Mouse (Mus musculus) liver, embryonic 13.5 days (tissue): ENCODE results near the gene Sct. TPM values are rescaled to one million over a fixed set of nuclear protein-coding genes. Genes with fewer than 3 reads are reported as not detected.

Experiments
- ATAC-seq: fragments of 200-750 bp; cut with Nextera tagmentation; 2 replicates; pipeline ENCODE4 v1.8.0; 2017; ENCODE audit warnings: low read depth, mild to moderate bottlenecking, moderate number of reproducible peaks, moderate library complexity
- DNase-seq: peaks from one replicate; pipeline ENCODE4 v3.0.0; 2022
- H3K27ac ChIP-seq: fragments of 300-500 bp; sonication (generic); 2 replicates; pipeline ENCODE4 v1.5.1; 2015; ENCODE audit warnings: moderate library complexity, mild to moderate bottlenecking, inconsistent platforms
- H3K27me3 ChIP-seq: fragments of 300-500 bp; sonication (generic); 2 replicates; pipeline ENCODE4 v1.6.1; 2015; ENCODE audit warnings: mild to moderate bottlenecking, inconsistent platforms
- H3K36me3 ChIP-seq: fragments of 300-500 bp; sonication (generic); 2 replicates; pipeline ENCODE4 v1.6.1; 2015; ENCODE audit warnings: mild to moderate bottlenecking, inconsistent platforms
- H3K4me1 ChIP-seq: fragments of 300-500 bp; sonication (generic); replicated peaks from 2 replicates; pipeline ENCODE4 v1.6.1; 2015; ENCODE audit warnings: inconsistent platforms
- H3K4me2 ChIP-seq: fragments of 300-500 bp; sonication (generic); 2 replicates; pipeline ENCODE4 v1.6.1; 2015; ENCODE audit warnings: inconsistent platforms, mild to moderate bottlenecking, moderate library complexity
- H3K4me3 ChIP-seq: fragments of 300-500 bp; sonication (generic); replicated peaks from 2 replicates; pipeline ENCODE4 v1.5.1; 2015; ENCODE audit warnings: mild to moderate bottlenecking, inconsistent platforms
- H3K9ac ChIP-seq: fragments of 300-500 bp; sonication (generic); 2 replicates; pipeline ENCODE4 v1.6.1; 2015; ENCODE audit warnings: mild to moderate bottlenecking, inconsistent platforms
- H3K9me3 ChIP-seq: fragments of 300-500 bp; sonication (generic); replicated peaks from 2 replicates; pipeline ENCODE4 v1.6.1; 2016; ENCODE audit warnings: inconsistent platforms
- WGBS: fragments of 180-500 bp; shearing (Covaris S2); methylation state at CpG from one replicate; pipeline ENCODE4 v1.1.7; 2015; ENCODE audit not compliant: insufficient replicate concordance; 5-methylcytosine and 5-hydroxymethylcytosine counted together
- polyA plus RNA-seq: library from polyadenylated mRNA; unstranded; fragments of >200 nt; fragmentation: Nextera tagmentation; extraction: Ambion mirVana; gene quantifications from 2 replicates; pipeline ENCODE4 v1.2.1, GENCODE M21; 2015

The Sct gene
- polyA plus RNA-seq, 1 experiment from 2014 or later, result 0.22 TPM

DNA sequence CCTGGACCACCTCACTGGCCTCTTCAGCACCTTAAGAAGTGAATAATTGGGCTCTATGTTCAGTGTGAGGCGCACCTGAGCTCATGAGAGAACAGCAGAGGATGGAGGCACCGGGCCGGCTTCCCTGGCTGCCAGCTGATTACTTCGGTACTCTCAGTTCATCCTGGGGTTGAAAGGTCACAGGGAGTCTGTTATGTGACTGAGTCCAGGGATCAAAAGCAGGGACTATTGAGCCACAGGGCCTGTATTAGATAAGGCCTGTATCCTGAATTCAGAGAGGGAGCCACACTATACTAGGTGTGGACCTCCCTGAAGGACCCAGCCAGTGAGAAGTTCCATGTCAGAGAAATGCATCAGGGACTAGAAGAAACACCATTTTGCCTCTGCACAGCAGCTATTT lies 25.6 kb upstream of the Sct start:
- H3K27ac ChIP-seq, result no peak overlapping the region
- WGBS, result 85% methylated on average over 4 of the region's 4 CpGs
- no peak for ATAC-seq

DNA sequence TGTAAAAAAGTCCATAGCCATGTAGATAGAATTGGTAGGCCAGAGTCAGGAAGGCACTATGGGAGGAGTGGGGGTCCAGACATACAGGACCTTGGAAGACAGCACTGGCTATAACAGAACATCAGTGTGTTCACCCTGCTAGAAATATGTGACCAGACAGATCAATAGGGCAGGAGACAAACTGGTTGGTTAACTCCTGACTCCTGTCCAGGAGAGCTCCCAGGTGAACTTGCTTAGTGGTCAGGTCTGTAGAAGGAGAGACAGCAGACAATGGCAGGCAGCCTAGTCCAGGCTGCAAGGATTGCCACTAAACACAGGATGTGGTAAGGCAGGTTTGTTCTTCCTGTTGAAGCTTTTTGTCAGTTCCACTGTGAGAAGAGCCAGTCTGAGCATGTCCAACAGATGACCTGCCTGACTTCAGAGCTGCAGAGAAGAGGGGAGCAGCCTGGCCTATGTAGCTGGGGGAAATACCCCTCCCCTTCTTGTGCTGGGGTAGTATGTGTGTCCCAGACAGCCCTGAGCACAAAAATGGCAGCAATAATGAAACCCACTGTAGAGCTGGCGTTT lies 23.9 kb upstream of the Sct start:
- Histone ChIP-seq H3K4me2 (no peak overlapping the region), H3K27me3 (no peaks in the 10 kb centered on the region), H3K36me3 (peaks cover 80% of the 10 kb centered on the region), H3K4me3 (no peak overlapping the region), H3K27ac (no peak overlapping the region), H3K9me3 (no peaks in the 10 kb centered on the region), H3K4me1 (peaks cover 14% of the 10 kb centered on the region), H3K9ac (no peak overlapping the region)
- ATAC-seq, result no peak
- no peak for DNase-seq
- WGBS, result 60% methylated on average over 1 of the region's 1 CpGs

More for the DNA sequence above, 25.6 kb upstream of the Sct start:
- H3K4me1 ChIP-seq, result peaks cover 7% of the 10 kb centered on the region; the same call in 1 of the 2 replicates
- no peaks in the 10 kb centered on the region for H3K27me3 ChIP-seq
- no peak for DNase-seq
- peaks cover 94% of the 10 kb centered on the region for H3K36me3 ChIP-seq
- H3K9ac ChIP-seq, result no peak overlapping the region
- H3K4me3 ChIP-seq, result no peak overlapping the region
- H3K9me3 ChIP-seq, result no peaks in the 10 kb centered on the region
- H3K4me2 ChIP-seq, result no peak overlapping the region

DNA sequence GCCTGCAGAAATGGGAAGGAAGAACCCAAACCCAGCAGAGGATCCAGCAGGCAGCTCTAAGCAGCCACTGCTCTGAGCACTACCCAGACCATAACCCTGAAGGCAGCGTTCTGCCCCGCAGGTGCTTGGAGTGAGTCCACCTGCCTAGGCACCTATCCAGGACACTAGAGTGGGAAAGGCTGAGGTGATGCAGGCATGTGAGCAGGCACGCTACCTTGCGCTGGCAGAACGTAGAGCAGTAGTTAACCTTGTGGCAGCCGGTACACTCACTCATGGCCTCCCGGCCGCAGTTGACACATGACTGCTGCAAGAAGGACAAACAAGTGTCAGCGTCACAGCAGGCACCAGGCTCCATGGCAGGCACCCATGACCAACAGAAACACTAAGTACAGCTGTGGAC lies 22.5 kb upstream of the Sct start:
- 94% methylated on average over 9 of the region's 9 CpGs for WGBS
- Histone ChIP-seq H3K4me2 (no peak overlapping the region), H3K4me1 (peaks cover 20% of the 10 kb centered on the region), H3K9ac (no peak overlapping the region), H3K27ac (no peak overlapping the region), H3K27me3 (peaks cover 2% of the 10 kb centered on the region; the same call in 1 of the 2 replicates), H3K4me3 (no peak overlapping the region), H3K36me3 (peaks cover 77% of the 10 kb centered on the region), H3K9me3 (no peaks in the 10 kb centered on the region)
- no peak for ATAC-seq
- no peak for DNase-seq

DNA sequence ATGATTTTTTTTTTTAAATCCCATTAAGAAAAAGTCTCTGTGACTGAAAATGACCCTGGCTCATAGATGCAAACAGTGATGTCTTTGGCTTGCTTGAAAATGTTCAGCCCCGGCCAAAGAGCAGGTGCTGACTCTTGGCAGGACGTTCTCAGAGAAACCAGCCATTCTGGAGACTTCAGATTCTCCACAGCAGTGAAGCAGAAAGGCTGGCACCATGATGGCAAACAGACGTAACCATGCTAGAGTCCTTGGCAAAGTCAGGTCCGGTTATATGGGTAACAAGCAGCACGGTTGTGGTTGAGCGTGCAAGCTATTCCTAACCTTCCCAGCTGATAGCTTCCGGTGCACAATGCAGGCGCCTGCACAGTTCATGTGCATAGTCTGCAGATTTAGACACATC lies 20.2 kb upstream of the Sct start:
- ATAC-seq (no peak), DNase-seq (no peak)
- Histone ChIP-seq H3K27me3 (peaks cover 24% of the 10 kb centered on the region), H3K27ac (no peak overlapping the region), H3K9ac (no peak overlapping the region), H3K4me3 (no peak overlapping the region), H3K9me3 (no peaks in the 10 kb centered on the region), H3K4me2 (no peak overlapping the region), H3K4me1 (peaks cover 18% of the 10 kb centered on the region), H3K36me3 (peaks cover 55% of the 10 kb centered on the region)
- 86% methylated on average over 8 of the region's 8 CpGs for WGBS

DNA sequence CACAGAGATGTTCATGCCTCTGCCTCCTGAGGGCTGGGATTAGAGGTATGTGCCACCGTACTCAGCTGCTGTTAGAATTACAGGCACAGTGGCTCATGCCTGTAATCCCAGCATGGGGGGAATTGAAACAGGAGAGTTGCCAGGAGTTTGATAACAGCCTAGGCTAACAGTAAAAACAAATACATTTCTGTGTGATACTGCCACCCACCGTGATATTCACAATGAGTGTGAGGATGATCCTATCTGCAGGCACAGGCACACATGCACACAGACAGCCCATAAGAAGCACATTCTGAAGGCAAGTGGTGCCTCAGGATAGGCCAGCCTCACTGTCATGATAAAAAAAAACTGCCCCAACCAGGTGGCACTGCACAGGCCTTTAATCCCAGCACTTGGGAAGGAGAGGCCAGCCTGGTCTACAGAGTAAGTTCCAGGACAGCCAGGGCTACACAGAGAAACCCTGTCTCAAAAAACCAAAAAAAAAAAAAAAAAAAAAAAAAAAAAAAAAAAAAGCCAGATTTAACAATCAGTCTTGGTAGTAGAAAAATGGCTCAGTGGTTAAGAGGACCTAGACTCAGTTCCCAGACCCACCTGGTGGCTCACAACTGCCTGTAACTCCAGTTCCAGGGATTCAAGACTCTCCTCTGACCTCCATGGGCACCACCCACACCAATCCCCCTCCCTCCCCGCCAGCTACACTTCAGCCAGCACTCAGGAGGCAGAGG lies 19.2 kb upstream of the Sct start:
- DNase-seq (no peak), ATAC-seq (peak; percentile 70)
- Histone ChIP-seq H3K27ac (no peak overlapping the region), H3K4me2 (no peak overlapping the region), H3K4me3 (no peak overlapping the region), H3K4me1 (peaks cover 26% of the 10 kb centered on the region), H3K27me3 (peaks cover 35% of the 10 kb centered on the region), H3K36me3 (peaks cover 44% of the 10 kb centered on the region), H3K9me3 (no peaks in the 10 kb centered on the region), H3K9ac (no peak overlapping the region)
- 41% methylated on average over 3 of the region's 3 CpGs for WGBS

DNA sequence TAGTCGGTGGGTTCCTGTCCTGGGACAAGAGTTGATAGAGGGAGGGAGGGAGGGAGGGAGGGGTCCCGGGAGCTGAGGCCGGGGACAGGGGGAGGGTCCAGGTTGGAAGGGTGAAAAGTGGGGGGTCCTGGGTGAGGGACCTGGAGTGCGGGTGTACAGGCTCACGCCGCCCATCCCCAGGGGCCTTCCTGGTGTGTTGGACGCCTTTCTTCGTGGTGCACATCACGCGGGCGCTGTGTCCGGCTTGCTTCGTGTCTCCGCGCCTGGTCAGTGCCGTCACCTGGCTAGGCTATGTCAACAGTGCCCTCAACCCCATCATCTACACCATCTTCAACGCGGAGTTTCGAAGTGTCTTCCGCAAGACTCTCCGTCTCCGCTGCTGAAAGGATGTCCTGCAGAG lies 15.5 kb upstream of the Sct start:
- no peak for DNase-seq
- Histone ChIP-seq H3K4me1 (peaks cover 29% of the 10 kb centered on the region), H3K27me3 (peaks cover 71% of the 10 kb centered on the region), H3K9me3 (no peaks in the 10 kb centered on the region), H3K9ac (no peak overlapping the region), H3K27ac (no peak overlapping the region), H3K4me2 (peak overlapping the region; percentile 48), H3K36me3 (peaks cover 12% of the 10 kb centered on the region), H3K4me3 (peak overlapping the region; percentile 40)
- WGBS, result 8% methylated on average over 22 of the region's 22 CpGs
- ATAC-seq, result no peak

DNA sequence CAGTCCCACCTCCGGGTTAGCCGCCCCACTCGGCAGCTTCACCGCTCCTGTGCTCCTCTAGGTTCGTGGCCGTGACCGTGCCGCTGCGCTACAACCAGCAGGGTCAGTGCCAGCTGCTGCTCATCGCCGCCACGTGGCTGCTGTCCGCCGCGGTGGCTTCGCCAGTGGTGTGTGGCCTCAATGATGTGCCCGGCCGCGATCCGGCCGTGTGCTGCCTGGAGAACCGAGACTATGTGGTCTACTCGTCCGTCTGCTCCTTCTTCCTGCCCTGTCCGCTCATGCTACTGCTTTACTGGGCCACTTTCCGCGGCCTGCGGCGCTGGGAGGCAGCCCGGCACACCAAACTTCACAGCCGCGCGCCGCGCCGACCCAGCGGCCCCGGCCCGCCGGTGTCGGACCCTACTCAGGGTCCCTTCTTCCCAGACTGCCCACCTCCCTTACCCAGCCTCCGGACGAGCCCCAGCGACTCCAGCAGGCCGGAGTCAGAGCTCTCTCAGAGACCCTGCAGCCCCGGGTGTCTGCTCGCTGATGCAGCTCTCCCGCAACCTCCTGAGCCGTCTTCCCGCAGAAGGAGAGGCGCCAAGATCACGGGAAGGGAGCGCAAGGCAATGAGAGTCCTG lies 15.0 kb upstream of the Sct start:
- H3K4me3 ChIP-seq, result peak overlapping the region; percentile 40
- H3K4me1 ChIP-seq, result peaks cover 29% of the 10 kb centered on the region
- DNase-seq, result no peak
- H3K27ac ChIP-seq, result no peak overlapping the region
- H3K9me3 ChIP-seq, result no peaks in the 10 kb centered on the region
- WGBS, result 3% methylated on average over 53 of the region's 53 CpGs
- H3K36me3 ChIP-seq, result peaks cover 12% of the 10 kb centered on the region
- ATAC-seq, result no peak
- H3K27me3 ChIP-seq, result peaks cover 73% of the 10 kb centered on the region
- H3K9ac ChIP-seq, result 0 out of 2 replicates have a peak overlapping the region, but pooled peaks have one; percentile 27
- peak overlapping the region; percentile 48 for H3K4me2 ChIP-seq

DNA sequence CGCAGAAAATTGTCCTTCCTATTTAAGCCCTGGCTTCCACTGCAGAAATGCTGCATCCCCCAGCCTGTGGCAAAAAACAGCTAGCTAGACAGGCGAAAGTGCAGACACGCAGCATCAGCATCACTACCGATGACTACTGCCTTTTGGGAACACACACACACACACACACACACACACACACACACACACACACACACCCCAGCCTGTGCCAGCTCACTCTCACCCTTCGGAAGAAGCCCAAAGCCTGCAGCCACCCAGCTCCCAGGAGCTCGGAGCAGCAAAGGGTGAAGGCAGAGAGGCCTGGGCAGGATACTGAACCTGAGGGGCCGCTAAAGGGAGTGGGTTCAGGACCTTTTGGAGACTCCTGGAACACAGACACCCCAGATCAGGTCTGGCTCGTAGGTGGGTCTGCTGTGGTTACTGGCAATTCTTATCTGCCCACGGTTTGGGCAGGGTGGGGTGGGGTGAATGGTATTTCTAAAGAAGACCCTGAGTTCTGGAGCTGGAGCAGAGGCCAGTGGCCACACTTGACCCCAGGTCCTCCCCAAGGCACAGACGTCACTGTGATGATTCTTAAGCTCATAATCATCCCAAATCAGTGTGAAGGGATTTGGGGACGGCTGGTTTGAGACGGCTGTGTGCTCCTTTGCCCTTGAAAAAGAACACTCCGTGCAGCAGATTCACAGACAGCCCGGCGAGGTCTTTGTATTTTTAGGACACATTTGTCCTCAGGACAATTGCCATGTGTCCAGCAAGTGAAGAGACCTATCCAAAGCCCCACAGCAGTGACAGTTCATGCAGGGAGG lies 13.9 kb upstream of the Sct start:
- DNase-seq (no peak), ATAC-seq (no peak)
- Histone ChIP-seq H3K9me3 (no peaks in the 10 kb centered on the region), H3K27ac (no peak overlapping the region), H3K27me3 (peaks cover 78% of the 10 kb centered on the region), H3K4me2 (no peak overlapping the region), H3K4me1 (peaks cover 22% of the 10 kb centered on the region), H3K36me3 (peaks cover 8% of the 10 kb centered on the region), H3K4me3 (no peak overlapping the region), H3K9ac (no peak overlapping the region)
- 36% methylated on average over 15 of the region's 15 CpGs for WGBS

DNA sequence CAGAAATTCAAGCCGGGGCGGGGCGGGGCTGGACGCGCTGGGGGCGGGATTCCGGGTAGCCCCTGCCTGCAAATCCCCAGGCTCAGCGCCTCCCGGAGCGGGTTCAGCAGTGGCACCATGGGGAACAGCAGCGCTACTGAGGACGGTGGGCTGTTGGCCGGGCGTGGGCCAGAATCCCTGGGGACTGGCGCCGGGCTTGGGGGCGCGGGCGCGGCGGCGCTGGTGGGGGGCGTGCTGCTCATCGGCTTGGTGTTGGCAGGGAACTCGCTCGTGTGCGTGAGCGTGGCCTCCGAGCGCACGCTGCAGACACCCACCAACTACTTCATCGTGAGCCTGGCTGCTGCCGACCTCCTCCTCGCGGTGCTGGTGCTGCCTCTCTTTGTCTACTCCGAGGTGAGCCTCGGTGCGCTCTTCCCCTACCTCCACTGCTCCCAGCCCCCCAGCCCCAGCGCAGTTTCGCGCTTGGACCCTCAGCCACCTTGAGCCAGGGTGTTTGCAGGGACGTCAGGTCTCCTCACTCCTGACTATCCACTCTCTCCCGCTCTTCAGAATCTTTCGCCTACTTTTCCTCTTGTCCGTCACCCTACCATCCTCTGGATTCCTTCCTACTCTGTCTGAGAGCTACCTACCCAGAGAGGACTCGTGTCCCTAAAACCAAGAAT lies 13.1 kb upstream of the Sct start, which contains the start of gene Drd4:
Gene Drd4, plus strand, starts transcription at position 86 of the 662 bp plus-strand sequence.
- H3K27me3 ChIP-seq, result peaks cover 78% of the 10 kb centered on the region
- no peaks in the 10 kb centered on the region for H3K9me3 ChIP-seq
- ATAC-seq (0 out of 2 replicates have a peak, but pooled peaks have one; percentile 26), DNase-seq (no peak)
- peak within 1 kb of the TSS; percentile 60 for H3K4me2 ChIP-seq
- H3K36me3 ChIP-seq, result peaks cover 3% of the 10 kb centered on the region
- H3K27ac ChIP-seq, result no peak within 1 kb of the TSS
- peak within 1 kb of the TSS; percentile 45 for H3K4me3 ChIP-seq
- peaks cover 16% of the 10 kb centered on the region for H3K4me1 ChIP-seq
- WGBS, result 3% methylated on average over 46 of the region's 46 CpGs
- H3K9ac ChIP-seq, result no peak within 1 kb of the TSS

DNA sequence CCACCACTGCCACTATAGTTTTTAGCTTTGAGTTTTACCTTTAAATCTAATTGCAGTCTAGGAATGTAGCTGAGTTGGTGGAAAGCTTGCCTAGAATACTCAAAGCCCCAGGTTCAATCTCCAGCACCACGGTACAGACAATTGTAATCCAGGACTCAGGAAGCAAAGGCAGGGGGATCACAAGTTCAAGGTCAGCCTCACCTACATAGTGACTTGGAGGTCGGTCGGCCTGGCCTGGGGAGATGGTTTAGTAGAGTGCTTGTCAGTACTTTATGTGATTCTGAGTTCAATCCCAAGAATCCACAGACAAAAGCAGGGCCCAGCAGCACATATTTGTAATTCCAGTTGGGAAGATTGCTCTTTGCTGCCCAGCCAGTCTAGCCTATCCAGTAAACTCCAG lies 9.1 kb upstream of the Sct start:
- no peak overlapping the region for H3K4me3 ChIP-seq
- H3K4me2 ChIP-seq, result no peak overlapping the region
- ATAC-seq (no peak), DNase-seq (no peak)
- no peaks in the 10 kb centered on the region for H3K36me3 ChIP-seq
- H3K9me3 ChIP-seq, result no peaks in the 10 kb centered on the region
- H3K9ac ChIP-seq, result no peak overlapping the region
- WGBS, result 63% methylated on average over 3 of the region's 3 CpGs
- H3K27ac ChIP-seq, result no peak overlapping the region
- peaks cover 48% of the 10 kb centered on the region for H3K27me3 ChIP-seq
- peaks cover 7% of the 10 kb centered on the region for H3K4me1 ChIP-seq

DNA sequence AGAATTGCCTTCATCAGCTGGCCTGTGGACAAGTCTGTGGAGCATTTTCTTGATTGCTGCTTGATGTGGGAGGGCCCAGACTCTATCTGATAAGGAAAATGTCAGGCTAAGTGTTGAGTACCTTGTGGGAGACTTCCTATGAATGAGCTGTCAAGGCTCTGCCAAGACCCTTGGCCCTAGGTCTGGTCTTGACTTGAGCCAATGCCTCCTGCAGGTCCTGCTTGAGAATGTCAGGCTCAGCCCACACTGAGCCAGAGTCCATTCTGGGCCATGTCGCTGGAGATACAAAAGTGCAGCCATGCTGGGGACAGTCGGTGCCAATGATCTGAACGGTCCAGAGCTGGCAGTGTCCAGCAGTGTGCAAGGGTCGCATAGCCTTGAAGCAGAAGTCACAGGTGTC lies 3.8 kb upstream of the Sct start:
- WGBS, result 70% methylated on average over 4 of the region's 4 CpGs
- peaks cover 16% of the 10 kb centered on the region for H3K4me1 ChIP-seq
- no peak overlapping the region for H3K9ac ChIP-seq
- ATAC-seq (no peak), DNase-seq (no peak)
- no peaks in the 10 kb centered on the region for H3K36me3 ChIP-seq
- no peak overlapping the region for H3K4me3 ChIP-seq
- no peaks in the 10 kb centered on the region for H3K9me3 ChIP-seq
- no peak overlapping the region for H3K27ac ChIP-seq
- no peak overlapping the region for H3K4me2 ChIP-seq
- peaks cover 30% of the 10 kb centered on the region for H3K27me3 ChIP-seq
